Mouse (Mus musculus) cerebellum, adult 2 months (tissue): ENCODE results near the gene Mier3. TPM values are rescaled to one million over a fixed set of nuclear protein-coding genes. Genes with fewer than 3 reads are reported as not detected.
A peak's percentile ranks its signal among the peaks of the same experiment; 100 is the strongest.

Source experiments
- DNase-seq, 2 experiments: peaks; one replicate each; pipeline ENCODE4 v3.0.0; 2021
- H3K27ac ChIP-seq: fragments of 200-500 bp; 2 replicates; pipeline ENCODE4 v1.5.1; 2012; ENCODE audit warnings: low read length, control low read depth, inconsistent platforms; ENCODE audit not compliant: insufficient read depth
- H3K27me3 ChIP-seq: fragments of 200-500 bp; 2 replicates; pipeline ENCODE4 v1.6.1; 2012; ENCODE audit warnings: inconsistent platforms, mild to moderate bottlenecking, low read length, moderate library complexity; ENCODE audit not compliant: control insufficient read depth, insufficient read depth
- H3K4me1 ChIP-seq: fragments of 200-500 bp; 2 replicates; pipeline ENCODE4 v1.6.1; 2011; ENCODE audit warnings: low read length; ENCODE audit not compliant: control insufficient read depth, insufficient read depth
- H3K4me3 ChIP-seq: fragments of 200-500 bp; replicated peaks from 2 replicates; pipeline ENCODE3; 2011; ENCODE audit warnings: mild to moderate bottlenecking, low read depth, low read length, control low read depth; ENCODE audit not compliant: insufficient read depth
- CTCF ChIP-seq: fragments of 200-500 bp; IDR thresholded peaks from 2 replicates; pipeline ENCODE4 v1.5.1; 2011; ENCODE audit warnings: low read depth, mild to moderate bottlenecking, control low read depth, low read length, moderate library complexity, borderline replicate concordance; ENCODE audit not compliant: insufficient read depth
- POLR2A ChIP-seq: fragments of 200-500 bp; IDR thresholded peaks from 2 replicates; pipeline ENCODE4 v1.6.1; 2011; ENCODE audit warnings: low read length, control low read depth, borderline replicate concordance; ENCODE audit not compliant: insufficient read depth
- WGBS: fragments of 180-500 bp; shearing (Covaris S2); methylation state at CpG from one replicate; pipeline ENCODE4 v1.1.7; 2018; 5-methylcytosine and 5-hydroxymethylcytosine counted together
- polyA plus RNA-seq: library from polyadenylated mRNA; depleted of rRNA; stranded (reverse); fragments of >200 nt; gene quantifications from 2 replicates; pipeline ENCODE4 v1.2.3, GENCODE M21; 2012; rRNA removed

The Mier3 gene
- polyA plus RNA-seq, 1 experiment: 12.7 TPM

DNA sequence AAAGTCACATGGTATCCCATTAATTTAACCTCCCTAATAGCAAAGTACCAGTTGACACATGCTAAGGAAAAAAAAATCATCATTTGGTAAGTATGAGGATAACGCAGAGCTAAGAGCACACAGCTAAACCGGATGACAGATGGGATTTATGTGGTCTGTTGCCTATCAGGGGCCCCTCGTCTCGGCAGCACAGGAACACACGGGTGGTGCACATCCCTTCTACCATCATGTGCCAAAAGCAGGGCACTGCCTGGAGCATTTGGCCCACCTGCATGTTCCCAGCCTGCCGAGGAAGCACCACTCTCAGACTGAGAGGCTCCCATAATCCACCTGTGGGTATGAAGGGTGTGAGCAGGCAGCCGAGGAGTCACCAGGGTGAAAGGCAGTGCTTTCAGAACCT, 64.4 kb downstream of the Mier3 start:
- no peak for TF ChIP-seq CTCF
- no peak for TF ChIP-seq POLR2A
- WGBS: 14% methylated on average over 7 of the region's 7 CpGs
- no peak overlapping the region for H3K4me3 ChIP-seq
- no peaks in the 10 kb centered on the region for H3K27me3 ChIP-seq
- peaks cover 10% of the 10 kb centered on the region for H3K4me1 ChIP-seq
- no peak overlapping the region for H3K27ac ChIP-seq
- DNase-seq: peak; percentile 31 to 54

GRCm38 (mm10) chr13:111746831-111747230, 66.1 kb downstream of the Mier3 start:
- no peak for DNase-seq
- Histone ChIP-seq H3K4me3 (no peak overlapping the region), H3K4me1 (peaks cover 10% of the 10 kb centered on the region), H3K27me3 (no peaks in the 10 kb centered on the region), H3K27ac (no peak overlapping the region)
- TF ChIP-seq POLR2A (no peak), CTCF (no peak)
- 93% methylated on average over 5 of the region's 5 CpGs for WGBS

DNA sequence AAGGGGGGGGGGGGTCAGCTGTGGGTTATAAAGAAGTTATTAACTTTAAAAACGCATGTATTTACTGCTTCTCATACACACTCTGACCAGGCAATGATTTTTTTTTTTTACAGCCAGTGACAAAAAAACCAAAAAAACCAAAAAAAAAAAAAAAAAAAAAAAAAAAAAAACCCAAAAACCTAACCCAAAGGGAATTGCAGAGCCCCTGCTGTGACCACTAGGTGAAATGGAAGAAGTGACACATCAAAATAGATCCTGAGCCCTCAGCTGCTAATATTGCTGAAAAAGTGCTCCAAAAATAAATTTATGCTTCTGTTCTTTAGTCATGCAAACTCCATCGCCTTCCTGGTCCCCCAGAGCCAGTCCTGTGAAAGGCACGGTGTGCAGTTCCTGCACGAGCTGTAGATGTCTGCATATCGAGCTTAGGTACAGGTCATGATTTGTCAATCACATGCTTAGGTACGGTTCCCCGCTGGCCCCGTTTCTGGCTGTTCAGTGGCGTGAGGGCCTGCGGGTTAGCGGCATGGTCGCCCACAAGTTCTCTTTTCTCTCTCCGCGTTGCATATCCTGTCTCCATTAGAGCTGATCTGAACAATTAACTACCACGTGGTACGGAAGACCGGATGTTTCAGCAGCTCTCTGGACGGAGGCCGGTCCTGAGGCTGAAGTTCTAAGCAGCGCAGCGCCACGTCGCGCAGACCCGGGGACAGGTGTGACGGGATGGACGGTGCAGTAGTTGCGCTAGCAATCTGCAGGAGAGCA, 67.7 kb downstream of the Mier3 start:
- no peaks in the 10 kb centered on the region for H3K27me3 ChIP-seq
- peaks cover 10% of the 10 kb centered on the region for H3K4me1 ChIP-seq
- TF ChIP-seq CTCF (no peak), POLR2A (no peak)
- H3K4me3 ChIP-seq: no peak overlapping the region
- 87% methylated on average over 28 of the region's 28 CpGs for WGBS
- DNase-seq: no peak
- no peak overlapping the region for H3K27ac ChIP-seq

DNA sequence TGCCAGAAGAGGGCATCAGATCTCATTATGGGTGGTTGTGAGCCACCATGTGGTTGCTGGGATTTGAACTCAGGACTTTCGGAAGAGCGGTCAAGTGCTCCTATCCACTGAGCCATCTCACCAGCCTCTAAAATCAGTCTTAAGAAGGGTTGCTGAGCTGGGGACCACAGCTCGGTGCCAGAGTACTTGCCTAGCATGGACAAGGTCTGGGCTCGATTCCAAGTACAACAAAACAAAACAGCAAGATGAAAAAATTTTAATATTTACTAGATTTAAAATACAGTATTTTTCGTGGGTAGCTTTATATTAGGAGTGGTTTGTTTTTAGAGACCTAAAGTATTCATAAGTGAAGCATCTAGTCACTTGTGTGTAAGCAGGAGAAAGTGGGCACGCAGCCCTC, 72.5 kb downstream of the Mier3 start:
- TF ChIP-seq CTCF: no peak
- no peak for TF ChIP-seq POLR2A
- WGBS: 78% methylated on average over 6 of the region's 6 CpGs
- no peak for DNase-seq
- H3K27ac ChIP-seq: no peak overlapping the region
- H3K4me1 ChIP-seq: no peaks in the 10 kb centered on the region
- no peaks in the 10 kb centered on the region for H3K27me3 ChIP-seq
- H3K4me3 ChIP-seq: no peak overlapping the region

- 93% methylated on average over 18 of the region's 18 CpGs for WGBS
- no peak for DNase-seq
These were observed 74.6 kb downstream of the Mier3 start for GRCm38 (mm10) chr13:111755377-111755776.

DNA sequence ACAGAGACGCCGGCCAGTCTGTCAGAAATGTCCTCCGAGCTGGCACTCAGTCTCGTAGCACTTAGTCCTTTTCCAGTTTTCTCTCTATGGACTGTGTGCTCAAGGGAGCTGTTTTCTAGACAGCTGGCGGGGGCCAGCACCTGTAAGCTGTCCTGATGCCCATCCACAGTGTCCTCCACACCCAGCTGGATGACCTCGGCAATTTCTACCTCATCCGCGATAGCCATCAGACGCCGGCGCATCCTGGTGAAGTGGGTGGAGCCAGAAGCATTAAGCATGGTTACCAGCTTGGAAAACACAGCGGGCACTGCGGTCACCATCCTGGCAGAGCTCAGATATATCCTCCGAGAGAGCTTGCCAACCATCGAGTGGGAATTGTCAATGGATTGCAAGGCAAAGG, 75.2 kb downstream of the Mier3 start:
- no peak for TF ChIP-seq POLR2A
- TF ChIP-seq CTCF: no peak
- Histone ChIP-seq H3K4me3 (no peak overlapping the region), H3K4me1 (no peaks in the 10 kb centered on the region), H3K27ac (no peak overlapping the region), H3K27me3 (no peaks in the 10 kb centered on the region)
- no peak for DNase-seq
- 71% methylated on average over 15 of the region's 15 CpGs for WGBS

More at GRCm38 (mm10) chr13:111755377-111755776, 74.6 kb downstream of the Mier3 start:
- TF ChIP-seq CTCF (no peak), POLR2A (no peak)
- no peaks in the 10 kb centered on the region for H3K4me1 ChIP-seq
- H3K27ac ChIP-seq: no peak overlapping the region
- no peak overlapping the region for H3K4me3 ChIP-seq
- H3K27me3 ChIP-seq: no peaks in the 10 kb centered on the region

DNA sequence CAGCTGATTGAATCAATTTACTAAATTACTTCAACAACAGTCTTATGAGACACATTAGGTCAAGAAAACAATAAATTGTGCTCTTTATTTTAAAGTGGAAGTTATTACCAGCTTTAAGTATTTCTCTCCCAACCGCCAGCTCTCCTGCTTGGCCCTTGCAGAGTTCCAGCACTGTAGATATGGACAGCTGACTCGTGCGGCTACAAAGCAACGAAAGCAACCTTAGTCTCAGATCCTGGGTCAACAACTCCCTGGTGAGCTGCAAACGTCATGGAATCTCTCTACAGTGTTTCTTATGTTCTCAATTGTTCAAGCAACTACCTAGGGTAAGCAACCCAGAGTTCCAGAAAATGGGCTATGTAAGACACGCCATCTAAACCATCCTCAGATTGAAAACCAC, 76.2 kb downstream of the Mier3 start:
- TF ChIP-seq CTCF: no peak
- no peak for TF ChIP-seq POLR2A
- 85% methylated on average over 6 of the region's 6 CpGs for WGBS
- H3K4me3 ChIP-seq: no peak overlapping the region
- DNase-seq: no peak
- no peaks in the 10 kb centered on the region for H3K27me3 ChIP-seq
- no peaks in the 10 kb centered on the region for H3K4me1 ChIP-seq
- no peak overlapping the region for H3K27ac ChIP-seq

GRCm38 (mm10) chr13:111762526-111762925, 81.7 kb downstream of the Mier3 start:
- WGBS: 71% methylated on average over 12 of the region's 12 CpGs
- TF ChIP-seq POLR2A (no peak), CTCF (no peak)
- no peak overlapping the region for H3K4me3 ChIP-seq
- H3K4me1 ChIP-seq: no peaks in the 10 kb centered on the region
- no peak overlapping the region for H3K27ac ChIP-seq
- H3K27me3 ChIP-seq: no peaks in the 10 kb centered on the region
- no peak for DNase-seq

Other genes with a start within 250 kb of the Mier3 start
- gene Gpbp1, start 190.9 kb upstream of the Mier3 start, polyA plus RNA-seq: 52.6 and 53.0 TPM in 2 replicates
- not detected in 2 replicates for gene Gm49496, start 131.0 kb upstream of the Mier3 start, polyA plus RNA-seq
- gene Gm10198, start 88.2 kb upstream of the Mier3 start, polyA plus RNA-seq: not detected in 2 replicates
- gene Map3k1, start 128.0 kb downstream of the Mier3 start, polyA plus RNA-seq: 12.3 and 13.6 TPM in 2 replicates